Mouse (Mus musculus) thymus, postnatal 14 days (tissue): ENCODE results near the gene Camk1g.

ENCODE experiments used
- DNase-seq: peaks from one replicate; pipeline ENCODE4 v3.0.0; 2021

The Camk1g gene

DNA sequence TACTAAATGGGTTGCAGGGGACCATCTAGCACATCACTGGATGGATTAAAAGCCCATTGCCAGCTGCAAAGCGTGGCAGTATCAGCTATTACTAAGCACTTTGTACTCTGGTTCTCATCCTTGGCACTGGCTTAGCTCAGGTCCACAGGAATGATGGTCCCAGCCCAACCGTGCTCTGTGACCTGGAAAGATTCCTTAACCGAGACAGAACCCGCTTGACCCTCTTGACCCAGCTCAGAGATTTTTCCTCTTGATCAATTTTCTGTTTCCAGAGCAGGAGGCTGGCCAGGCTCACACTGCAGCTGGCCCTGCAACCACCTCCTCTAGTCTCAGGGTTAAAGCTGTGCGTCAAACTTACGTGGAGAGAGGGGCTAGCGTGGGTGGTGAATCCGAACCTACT lies 1.0 kb downstream of the Camk1g start:
- no peak for DNase-seq

DNA sequence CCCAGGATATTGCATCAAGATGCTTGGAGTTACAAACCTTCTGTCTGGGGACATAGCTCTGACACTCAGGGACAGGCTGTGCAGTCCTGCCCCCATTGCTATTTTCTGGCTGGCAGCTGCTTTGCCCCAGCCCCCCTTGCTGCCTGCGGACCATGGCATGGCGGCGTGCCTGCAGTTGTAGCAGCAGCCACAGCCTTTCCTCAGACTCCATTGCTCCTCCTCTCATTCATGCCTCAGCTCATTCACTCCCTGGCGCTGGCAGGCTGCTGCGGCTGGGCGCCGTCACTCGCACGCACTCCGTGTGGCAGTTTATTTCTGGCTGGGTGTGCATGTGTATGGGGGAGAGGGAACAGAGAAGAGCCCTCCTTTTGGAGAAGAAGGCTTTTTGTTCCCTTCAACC lies 2.0 kb downstream of the Camk1g start:
- no peak for DNase-seq

DNA sequence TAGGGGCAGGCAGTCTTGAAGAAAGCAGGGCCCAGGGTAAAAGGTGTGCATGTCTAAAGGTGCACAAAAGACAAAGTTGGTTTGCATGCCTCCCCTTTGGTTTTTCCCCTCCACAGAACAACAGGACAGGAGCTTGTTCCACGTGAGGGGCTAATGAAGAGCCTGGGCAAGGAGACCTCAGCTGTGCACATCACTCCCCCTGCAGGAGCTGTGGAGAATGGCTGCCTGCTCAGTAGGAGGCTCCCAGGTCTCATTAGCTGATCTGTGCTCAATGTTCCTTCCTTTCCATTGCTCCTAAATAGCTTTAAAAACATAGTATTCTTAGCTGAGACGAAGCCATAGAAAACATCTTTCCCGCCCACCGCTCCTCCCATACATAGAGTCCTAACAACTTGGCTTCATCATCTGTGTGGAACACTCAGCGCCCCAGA lies 6.3 kb downstream of the Camk1g start:
- DNase-seq: peak; percentile 80

DNA sequence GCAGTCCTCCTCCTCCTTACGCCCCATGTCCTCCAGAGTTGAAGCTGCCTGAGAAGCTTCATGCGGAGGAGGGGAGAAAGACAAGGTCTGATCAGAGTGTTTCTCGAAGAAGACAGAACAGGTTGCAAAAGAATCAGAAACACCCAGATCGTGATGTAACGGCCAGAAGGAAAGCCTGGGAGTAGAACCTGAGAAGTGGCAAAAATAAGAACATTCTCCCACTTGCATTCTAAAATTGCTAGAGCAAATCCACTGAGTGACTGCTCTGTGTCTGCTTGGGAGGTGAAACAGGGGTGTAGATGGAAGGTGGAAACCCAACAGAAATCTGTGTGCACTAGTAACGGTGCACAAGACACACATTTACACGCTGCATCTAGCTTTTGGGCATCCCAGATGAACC lies 8.0 kb downstream of the Camk1g start:
- no peak for DNase-seq

DNA sequence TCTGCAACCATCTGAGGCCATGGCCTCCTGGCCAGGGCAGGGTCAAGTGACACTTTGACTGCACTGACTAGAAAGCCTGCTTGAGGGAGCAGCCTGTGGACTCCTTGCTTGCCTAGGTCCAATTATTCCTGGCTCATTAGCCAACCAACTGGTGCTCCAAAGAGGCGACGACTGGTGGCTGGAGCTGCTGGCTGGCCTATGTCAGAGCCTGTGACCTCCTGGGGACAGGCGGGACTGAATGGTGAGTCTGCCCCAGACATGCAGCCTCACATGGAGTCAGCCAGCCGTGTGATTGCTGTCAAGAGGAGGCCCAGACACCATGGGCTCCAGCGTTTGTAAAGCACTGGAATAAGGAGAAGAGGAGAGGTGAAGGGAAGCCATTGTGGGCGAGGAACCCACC lies 8.9 kb downstream of the Camk1g start:
- no peak for DNase-seq

DNA sequence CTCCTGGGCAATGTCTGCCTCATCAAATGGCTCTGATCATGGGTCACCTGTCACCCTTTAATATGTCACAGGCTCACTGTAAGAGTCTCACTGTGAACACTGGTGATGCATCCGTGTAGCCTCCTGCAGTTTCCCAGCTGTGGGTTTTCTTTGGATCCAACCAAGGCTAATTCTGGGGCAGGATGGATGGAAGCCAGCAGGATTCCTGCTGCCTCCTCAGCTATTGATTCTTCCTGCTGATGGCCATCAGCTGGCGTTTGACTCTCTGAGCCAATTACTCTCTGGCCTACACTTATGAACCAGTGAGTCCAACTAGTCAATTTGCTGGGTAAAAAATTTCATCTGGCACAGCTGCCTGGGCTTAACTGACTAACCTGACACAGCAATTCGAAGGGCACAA lies 10.9 kb downstream of the Camk1g start:
- DNase-seq: no peak

DNA sequence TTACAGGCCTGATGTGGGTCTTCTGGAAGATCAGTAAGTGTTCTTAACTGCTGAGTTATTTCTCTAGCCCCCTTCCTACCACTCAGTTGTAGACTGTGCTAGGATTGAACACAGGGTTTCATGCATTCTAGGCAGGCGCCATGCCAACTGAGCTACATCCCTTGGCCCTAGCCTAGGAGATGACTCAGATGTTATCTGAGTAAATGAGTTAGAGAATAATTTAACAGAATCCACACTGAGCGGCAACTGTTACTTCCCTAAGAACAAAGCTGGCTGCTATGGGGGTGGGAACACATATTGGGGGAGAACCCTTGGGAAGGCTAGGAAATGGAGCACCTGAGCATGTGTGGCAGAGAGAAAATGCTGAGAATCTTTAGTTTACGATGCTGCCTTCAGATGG lies 18.5 kb downstream of the Camk1g start:
- DNase-seq: no peak

DNA sequence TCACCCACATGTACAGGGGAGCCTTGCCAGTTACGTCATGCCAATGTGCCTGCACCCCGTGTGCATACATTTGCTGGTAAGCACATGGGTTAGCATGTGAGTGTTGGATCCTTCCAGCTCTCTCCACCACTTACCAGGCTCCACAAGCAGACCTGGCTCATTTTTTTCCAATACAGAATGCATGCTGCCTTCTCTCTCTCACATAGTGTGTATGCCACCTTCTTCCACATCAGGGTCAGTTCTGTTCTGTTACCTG lies 19.6 kb downstream of the Camk1g start:
- no peak for DNase-seq

DNA sequence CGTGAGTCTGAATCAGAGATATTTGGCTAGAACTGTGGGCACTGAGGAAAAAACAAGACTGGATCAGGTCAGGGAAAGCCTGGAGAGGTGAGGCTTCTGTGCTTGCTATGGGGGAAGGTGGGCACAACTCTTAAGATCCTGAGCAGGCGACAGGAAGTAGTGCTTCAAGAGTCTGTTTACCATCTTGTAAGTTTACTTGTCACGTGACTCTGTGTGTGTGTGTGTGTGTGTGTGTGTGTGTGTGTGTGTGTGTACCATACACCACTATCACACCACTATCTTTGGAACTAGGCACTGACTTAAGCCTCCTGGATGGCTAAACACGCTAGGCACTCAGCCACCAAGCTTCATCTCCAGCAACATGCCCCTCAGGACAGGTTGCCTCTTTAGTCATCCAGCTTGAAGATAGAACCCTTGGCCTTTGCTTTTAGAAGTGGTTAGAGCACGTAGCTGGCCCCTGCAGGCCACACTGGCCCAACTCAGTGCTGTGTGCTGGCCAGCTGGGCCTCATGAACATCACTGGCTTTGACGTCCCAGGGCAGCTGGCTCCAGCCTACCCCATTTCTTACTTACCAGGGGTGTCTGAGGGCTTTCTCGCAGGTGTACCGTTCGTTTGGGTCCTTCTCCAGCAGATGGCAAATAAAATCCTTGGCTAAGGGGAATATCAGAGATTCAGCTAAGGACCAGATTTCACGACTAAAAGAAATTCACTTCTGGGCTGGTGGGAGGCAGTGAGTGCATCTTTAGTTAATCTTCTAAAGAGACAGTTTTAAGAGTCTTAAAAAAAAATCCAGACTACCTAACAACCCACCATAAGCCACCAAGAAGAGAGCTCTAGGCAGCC lies 20.2 kb downstream of the Camk1g start:
- DNase-seq: peak; percentile 62

DNA sequence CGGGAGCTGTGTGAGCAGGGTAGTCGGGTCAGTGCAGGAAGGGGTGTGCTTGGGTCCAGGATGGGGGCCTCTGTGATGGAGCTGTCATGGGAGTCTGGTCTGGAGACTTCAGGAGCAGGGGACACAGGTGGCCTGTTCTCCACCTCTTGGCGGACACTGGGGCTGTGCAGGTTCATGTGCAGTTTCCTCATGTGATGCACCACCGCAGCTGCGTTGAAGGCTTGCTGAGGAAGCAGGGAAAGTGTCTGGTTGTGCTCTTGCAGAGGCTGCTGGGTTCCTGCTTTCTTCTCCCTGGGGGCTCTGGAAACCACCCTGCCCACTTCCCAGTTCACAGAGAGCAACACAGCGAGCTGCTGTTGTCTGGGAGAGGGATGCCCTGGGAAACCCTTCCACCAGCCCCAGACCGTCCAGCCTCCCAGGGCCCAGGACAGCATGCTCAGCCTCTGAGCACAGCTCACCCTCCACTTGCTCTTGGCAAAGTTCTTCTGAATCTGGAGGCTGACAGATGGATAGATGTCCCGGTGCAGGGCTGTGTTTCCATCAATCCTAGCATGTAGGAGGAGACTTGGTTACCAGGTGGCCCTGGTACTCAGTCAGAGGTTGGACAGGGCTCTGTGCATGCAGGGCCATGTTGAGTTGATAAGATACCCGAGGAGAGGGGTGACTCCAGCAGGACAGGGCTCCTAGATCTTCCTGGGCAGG lies 21.7 kb downstream of the Camk1g start:
- peak; percentile 52 for DNase-seq

DNA sequence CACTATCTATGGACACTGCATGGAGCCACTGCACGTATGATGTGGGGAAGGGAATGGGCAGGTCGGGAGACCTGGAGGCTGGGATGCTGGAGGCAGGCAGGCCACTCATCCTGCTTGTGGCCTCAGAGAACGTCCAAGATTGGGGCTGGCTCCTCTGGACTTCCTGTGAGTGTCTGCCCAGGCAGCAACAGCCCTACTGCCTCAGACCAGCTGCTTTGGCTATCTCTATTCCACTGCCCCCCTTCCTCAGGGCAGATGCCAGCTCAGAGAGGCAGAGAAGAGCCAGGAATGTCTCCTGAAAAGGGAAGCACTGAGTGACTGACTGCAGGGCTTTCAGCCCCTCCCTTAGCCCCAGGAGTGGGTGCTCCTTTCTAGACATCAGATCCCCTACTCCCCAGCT lies 23.2 kb downstream of the Camk1g start:
- DNase-seq: no peak

DNA sequence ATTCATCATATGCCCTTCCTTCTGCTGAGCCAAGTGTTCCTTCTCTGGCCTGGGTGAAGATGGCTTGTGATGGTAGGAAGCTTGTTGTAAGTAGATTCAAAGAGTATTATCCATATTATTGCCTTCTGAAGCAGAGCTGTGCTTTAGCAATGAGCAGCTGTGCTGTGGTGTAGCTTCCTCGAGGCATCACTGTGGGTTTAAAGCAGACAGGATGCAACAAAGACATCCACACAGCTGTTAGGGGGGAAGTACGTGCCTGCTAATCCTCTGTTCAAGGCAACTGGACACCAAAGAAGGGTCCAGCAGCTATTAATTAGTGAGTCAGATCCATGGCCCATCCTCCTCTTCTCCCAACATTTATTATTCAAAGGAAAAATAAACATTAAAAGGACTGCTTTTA lies 25.1 kb downstream of the Camk1g start:
- peak; percentile 60 for DNase-seq

DNA sequence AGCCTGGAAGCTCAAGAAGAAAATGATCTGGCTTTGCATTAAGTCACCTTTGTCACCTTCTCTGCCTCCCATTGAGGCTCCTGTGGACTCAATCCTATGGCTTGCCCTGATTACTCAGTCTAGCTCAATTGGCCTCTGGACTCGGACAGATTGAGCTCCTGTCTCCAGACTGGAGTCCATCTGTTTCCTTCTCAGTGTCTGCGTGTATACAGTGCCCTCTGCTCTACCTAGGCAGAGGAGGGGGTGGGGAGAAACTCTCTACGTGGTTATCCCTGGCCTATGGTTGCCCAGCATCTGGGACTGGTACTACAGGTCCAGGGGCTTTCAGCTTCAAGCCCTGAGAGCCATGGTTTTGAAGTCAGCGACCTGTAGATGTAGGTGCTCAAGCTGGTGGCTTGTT lies 26.2 kb downstream of the Camk1g start:
- no peak for DNase-seq

DNA sequence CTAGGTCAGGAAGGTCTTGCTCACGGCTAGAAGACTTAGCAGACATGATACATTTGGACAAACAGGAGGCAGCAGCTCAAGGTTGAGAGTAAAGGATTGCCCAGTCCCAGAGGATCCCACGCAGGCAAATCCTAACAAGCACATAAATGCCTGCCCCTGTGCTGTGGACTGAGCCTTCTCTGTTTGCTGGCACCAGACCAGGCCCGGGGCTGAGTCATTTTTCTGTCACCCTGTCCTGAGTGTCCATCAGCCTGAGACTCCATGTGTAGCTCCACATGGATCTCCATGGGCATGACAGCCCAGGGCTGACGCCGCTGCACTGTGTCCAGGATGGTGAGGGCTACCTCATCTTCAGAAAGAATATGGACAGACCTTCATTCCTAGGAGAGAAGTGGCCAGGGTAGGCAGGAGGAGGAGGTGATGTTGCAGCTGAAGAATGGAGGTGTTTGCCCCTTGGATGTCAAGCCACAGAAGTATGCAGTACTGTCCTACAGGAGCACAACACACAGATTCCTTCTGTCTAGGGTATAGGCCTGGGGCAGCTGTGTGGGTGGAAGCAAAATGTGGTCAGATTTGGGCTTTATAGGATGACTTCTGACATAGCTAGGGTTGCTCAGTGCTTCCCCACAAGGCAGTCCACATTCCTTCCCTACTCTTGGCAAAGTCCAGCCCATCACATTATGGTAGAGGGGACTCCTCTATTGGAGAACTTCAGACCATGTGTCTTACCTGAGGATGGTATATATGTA lies 27.7 kb downstream of the Camk1g start:
- no peak for DNase-seq

DNA sequence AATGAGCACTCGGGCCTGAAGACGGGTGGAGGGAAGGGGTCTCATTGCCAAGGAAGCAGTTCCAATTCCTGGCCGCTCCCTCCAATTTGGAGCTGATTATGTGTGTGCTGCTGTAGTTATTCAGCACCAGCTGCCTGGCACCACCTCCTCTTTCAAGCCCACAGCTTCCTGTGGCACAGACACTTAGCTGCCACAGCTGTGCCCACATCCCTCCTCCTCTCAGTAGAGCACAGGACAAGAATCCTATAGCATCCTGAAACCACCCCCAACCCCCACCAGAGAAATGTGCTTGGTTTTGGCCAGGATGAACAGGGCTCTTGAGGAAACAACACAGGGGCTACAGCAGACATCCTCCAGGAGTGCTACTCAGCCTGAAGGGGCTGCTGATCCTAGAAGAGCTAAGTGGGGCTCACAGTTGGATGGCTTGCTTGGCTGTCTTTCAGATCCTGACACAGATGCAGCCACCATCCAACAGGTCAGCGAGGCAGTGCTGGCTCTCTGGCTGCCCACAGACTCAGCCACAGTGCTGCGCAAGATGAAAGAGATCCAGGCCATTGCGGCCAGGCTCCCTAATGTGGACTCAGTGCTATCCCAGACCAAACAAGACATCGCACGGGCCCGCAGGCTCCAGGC lies 31.6 kb downstream of the Camk1g start:
- DNase-seq: peak; percentile 88

DNA sequence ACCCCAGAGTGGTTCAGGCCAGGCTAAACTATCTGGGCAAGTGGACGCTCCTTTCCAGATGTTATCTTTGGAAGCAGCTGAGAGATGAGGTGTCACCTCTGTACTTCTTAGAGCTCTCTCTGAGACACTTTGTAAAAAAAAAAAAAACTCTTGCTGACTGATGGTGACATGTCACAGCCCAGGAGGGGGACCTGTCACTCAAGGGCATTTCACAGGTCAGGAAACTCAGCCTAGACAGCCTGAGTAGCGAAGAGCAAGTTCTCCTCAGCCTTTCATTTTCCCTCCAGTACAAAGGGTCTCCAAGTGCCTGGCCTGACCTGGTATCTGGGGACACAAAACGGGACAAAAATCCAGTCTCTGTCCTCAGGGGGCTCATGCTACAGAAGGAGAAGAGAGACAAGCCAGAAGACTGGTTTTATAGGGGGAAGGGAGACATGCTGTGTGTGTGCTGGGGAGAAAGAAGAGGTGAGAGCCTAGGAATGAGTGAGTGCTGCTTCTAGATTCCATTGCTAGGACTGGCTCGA lies 32.2 kb downstream of the Camk1g start:
- peak; percentile 59 for DNase-seq

DNA sequence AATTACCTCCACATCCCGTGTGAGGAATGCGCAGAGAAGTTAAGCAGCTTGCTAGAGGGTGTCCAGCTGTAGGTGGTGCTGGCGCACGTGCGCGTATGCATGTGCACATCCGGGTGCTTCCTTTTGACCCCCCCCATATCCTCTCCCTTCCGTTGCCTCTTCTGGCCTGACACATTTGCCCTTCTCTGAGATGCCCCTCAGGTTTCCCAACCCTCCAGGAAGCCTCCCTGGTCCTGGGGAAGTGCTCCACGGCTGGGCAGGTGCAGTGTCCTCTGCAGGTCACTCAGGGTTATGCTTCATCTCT lies 33.1 kb downstream of the Camk1g start:
- DNase-seq: peak; percentile 84

DNA sequence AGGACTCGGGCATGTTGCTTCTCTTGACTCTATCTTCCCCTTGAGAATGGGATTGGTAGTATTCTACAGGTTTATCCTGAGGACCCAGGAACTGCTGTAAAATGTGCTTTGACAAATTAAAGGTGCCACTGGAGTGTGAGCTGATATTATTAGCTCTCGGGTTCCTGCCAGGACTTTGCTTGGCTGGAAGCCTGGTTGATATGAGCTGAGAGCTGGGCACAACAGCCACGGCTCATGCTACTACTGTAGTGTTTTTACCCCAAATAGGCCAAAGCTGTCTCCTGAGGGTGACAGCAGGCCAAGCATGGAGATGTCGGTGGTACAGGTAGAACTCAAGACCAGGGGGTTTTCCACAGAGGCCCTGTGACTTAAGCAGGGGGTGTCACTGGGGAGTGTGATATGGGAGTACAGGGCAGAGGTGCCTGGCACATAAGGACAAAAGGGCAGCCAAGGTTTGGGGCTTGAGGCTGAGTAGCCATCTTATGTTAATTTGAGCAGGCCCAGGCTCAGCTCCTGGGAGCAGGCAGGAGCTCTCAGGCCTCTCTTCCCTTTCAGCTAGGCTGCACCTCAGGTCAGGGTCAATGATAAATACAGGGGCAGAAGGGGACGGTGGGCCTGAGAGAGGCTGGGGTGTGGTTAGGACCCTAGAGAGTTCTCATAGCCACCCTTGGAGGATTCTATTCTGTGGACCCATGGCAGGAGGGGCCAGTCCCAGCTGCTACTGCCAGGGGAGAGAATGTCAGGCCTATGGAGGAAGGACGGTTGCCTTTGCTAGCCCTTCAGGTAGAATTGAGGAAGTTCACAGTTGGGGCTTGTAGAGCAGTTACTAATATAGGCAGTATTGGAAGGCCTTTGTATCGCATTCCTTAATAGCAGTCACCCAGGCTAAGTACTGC lies 33.7 kb downstream of the Camk1g start:
- no peak for DNase-seq

DNA sequence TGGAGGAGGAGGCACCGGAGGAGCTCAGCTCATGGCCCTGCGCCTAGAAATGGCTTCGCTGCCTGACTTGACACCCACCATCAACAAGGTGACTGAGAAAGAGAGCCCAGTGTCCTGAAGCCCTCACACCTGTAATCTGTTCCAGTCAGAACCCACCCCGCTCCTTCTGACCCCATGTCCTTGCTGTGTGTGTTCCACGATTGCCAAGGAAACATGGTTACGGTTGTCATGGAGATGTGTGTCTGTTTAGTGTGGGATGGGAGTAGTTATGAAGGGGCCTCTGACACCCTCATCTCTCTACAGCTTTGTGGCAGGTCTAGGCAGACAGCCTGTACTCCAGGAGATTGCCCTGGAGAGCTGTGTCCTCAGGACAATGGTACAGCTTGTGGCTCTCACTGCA lies 35.6 kb downstream of the Camk1g start:
- no peak for DNase-seq

DNA sequence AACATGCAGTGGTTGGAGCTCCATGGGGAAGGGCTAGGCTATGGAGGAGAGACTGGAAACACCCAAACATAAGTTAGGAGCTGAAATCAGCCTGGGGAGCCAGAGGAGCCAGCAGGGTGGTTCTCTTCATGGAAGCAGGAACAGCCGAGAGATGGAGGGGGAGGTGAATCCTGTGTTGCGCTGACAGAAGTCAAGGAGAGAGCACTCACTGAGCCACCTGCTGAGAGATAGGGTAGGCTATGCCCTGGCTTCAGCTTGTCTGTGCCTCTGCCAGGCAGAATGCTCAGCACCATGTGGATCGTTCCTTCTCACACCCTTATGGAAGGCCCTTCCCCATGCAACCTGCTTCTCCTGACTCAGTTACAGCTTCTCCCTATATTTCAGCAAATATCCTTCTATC lies 36.3 kb downstream of the Camk1g start:
- DNase-seq: no peak

DNA sequence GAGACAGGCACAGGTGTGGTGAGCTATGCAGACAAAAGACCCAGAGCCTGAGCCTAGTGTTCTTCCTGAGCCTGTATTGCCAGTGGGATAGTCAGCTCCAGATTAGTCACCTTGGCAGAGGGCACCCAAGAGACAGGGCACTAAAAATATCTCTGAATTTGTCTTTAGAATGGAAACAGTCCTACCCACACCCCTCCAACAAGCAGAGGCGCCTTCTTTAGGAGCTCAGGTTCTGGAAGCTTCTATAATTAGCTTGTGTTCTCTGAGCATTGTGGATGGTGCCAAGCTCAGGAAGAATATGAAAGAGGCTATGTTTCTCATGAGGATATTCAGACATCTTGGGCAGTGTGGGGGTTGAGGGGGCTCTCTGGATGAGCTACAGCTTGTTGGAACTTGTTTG lies 37.4 kb downstream of the Camk1g start:
- DNase-seq: no peak

DNA sequence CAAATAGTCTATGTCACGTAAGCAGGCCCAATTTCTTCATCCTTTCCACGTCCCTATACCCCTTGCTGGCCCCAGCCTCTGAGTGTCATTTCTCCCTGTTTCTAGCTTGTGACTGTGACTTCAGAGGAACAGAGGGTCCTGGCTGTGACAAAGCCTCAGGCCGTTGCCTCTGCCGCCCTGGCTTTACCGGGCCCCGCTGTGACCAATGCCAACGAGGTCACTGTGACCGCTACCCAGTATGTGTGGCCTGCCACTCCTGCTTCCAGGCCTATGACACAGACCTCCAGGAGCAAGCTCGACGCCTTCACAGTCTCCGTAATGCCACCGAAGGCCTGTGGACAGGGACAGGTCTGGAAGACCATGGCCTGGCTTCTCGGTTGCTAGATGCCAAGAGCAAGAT lies 38.1 kb downstream of the Camk1g start:
- DNase-seq: no peak

DNA sequence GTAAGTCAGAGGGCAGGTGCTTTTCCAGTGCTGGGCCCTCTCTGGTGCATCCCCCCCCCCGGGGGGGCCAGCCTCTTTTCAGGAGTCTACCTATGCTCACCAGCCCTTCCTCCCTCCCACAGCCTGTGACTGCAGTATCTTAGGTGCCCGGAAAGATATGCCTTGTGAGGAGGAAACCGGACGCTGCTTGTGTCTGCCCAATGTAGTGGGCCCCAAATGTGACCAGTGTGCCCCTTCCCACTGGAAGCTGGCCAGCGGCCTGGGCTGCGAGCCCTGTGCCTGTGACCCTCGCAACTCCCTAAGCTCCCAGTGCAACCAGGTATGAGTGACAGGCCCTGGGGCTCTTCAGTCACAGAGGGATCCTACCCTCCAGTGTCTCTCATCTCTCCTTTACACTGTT lies 39.5 kb downstream of the Camk1g start:
- no peak for DNase-seq
